Mouse (Mus musculus) subcutaneous adipose tissue, adult 2 months (tissue): Measurements from ENCODE around the gene Ufl1. TPM values are rescaled to one million over a fixed set of nuclear protein-coding genes. Genes with fewer than 3 reads are reported as not detected.

Experiments
- polyA plus RNA-seq: library from polyadenylated mRNA; depleted of rRNA; stranded (reverse); fragments of >200 nt; gene quantifications from 2 replicates; pipeline ENCODE4 v1.2.3, GENCODE M21; 2012; ENCODE audit warnings: low replicate concordance; rRNA removed

Gene Ufl1
- 5.0 and 6.2 TPM in 2 replicates for polyA plus RNA-seq

DNA sequence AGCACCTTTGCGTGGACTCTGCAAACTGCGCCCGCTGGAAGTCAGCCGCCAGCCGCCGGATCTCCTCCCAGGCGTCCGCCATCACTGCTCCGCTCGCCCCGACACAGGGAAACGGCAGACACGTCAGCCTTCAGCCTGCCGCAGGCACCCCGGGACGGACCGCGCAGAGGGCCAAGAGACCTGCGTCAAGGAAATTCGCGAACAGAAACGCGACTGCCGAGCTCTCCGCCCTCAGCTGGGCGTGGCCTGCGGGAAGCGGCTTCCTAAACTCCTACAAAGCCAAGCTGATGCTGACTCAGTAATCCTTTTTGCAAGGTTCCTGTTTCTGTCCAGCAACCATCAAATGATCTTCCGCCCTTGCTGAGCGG is at the start of gene Ufl1:
Gene Ufl1 (minus strand): TSS at position 151 of the 368 bp plus-strand sequence.

DNA sequence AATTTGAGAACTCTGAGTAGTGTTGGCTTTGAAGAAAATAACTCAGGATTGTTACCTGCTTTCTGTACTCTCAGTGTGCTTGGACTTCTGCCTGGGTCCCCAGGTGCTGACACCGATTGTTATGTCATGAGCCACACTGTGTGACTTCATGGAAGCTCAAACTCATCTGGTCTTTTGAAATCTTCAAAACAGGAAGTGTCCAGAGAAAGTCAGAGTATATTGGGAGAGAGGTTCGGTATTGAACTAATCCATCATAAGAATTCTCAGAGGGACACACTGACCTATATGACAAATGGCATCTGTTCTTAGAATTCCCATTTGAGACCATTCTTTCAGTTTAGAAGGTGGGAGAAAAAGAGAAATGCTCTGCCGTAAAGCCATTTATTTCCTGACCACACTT is 38.8 kb downstream of the Ufl1 start, which contains the start of gene Fhl5:
Gene Fhl5 (minus strand): TSS at position 101 of the 400 bp plus-strand sequence.

Other genes starting within 250 kb of the Ufl1 start
- 1.6 and 4.6 TPM in 2 replicates for gene Fhl5, start 38.9 kb downstream of the Ufl1 start, polyA plus RNA-seq